Mouse (Mus musculus): ENCODE data around the gene Otog. TPM values are rescaled to one million over a fixed set of nuclear protein-coding genes. Genes with fewer than 3 reads are reported as not detected.
A peak's percentile ranks its signal among the peaks of the same experiment; 100 is the strongest.

Otog gene
- polyA plus RNA-seq, 1 experiment from 2014 or later = not detected

GRCm38 (mm10) chr7:46210276-46210675 is 30.5 kb upstream of the Otog start:
- no peak overlapping the region for H3K4me2 ChIP-seq (replicated peaks; ENCODE audit: low read depth)
- no peak overlapping the region for H3K27ac ChIP-seq (ENCODE audit: low read depth, low read length)
- H3K9me3 ChIP-seq (ENCODE audit: control insufficient read depth) = no peaks in the 10 kb centered on the region
- ATAC-seq = no peak
- 86% methylated on average over 6 of the region's 6 CpGs for WGBS
- no peak overlapping the region for H3K9ac ChIP-seq (ENCODE audit: low read depth, low read length)
- no peaks in the 10 kb centered on the region for H3K4me1 ChIP-seq (replicated peaks; ENCODE audit: control insufficient read depth, insufficient read depth, low read length)
- no peaks in the 10 kb centered on the region for H3K27me3 ChIP-seq (replicated peaks; ENCODE audit: control insufficient read depth, insufficient read depth, low read length)
- H3K4me3 ChIP-seq (ENCODE audit: low read depth, low read length) = no peak overlapping the region
- H3K36me3 ChIP-seq (ENCODE audit: control insufficient read depth, insufficient read depth) = peaks cover 24% of the 10 kb centered on the region
- TF ChIP-seq CTCF (IDR thresholded peaks at IDR 0.05; ENCODE audit: low read depth) = no peak

GRCm38 (mm10) chr7:46216481-46216880 is 24.3 kb upstream of the Otog start:
- no peak for ATAC-seq
- Histone ChIP-seq H3K4me1 (replicated peaks; ENCODE audit: control insufficient read depth, insufficient read depth, low read length) (no peaks in the 10 kb centered on the region), H3K4me3 (ENCODE audit: low read depth, low read length) (no peak overlapping the region), H3K36me3 (ENCODE audit: control insufficient read depth, insufficient read depth) (peaks cover 46% of the 10 kb centered on the region), H3K4me2 (replicated peaks; ENCODE audit: low read depth) (no peak overlapping the region), H3K27me3 (replicated peaks; ENCODE audit: control insufficient read depth, insufficient read depth, low read length) (no peaks in the 10 kb centered on the region), H3K9ac (ENCODE audit: low read depth, low read length) (no peak overlapping the region), H3K27ac (ENCODE audit: low read depth, low read length) (no peak overlapping the region), H3K9me3 (ENCODE audit: control insufficient read depth) (no peaks in the 10 kb centered on the region)
- TF ChIP-seq CTCF (IDR thresholded peaks at IDR 0.05; ENCODE audit: low read depth) = no peak
- 73% methylated on average over 2 of the region's 2 CpGs for WGBS

- Histone ChIP-seq H3K36me3 (ENCODE audit: control insufficient read depth, insufficient read depth) (peaks cover 49% of the 10 kb centered on the region), H3K4me1 (replicated peaks; ENCODE audit: control insufficient read depth, insufficient read depth, low read length) (no peaks in the 10 kb centered on the region), H3K27me3 (replicated peaks; ENCODE audit: control insufficient read depth, insufficient read depth, low read length) (no peaks in the 10 kb centered on the region), H3K9ac (ENCODE audit: low read depth, low read length) (no peak overlapping the region), H3K9me3 (ENCODE audit: control insufficient read depth) (no peaks in the 10 kb centered on the region), H3K4me3 (ENCODE audit: low read depth, low read length) (no peak overlapping the region), H3K4me2 (replicated peaks; ENCODE audit: low read depth) (no peak overlapping the region), H3K27ac (ENCODE audit: low read depth, low read length) (no peak overlapping the region)
- 13% methylated on average over 11 of the region's 11 CpGs for WGBS
- TF ChIP-seq CTCF (IDR thresholded peaks at IDR 0.05; ENCODE audit: low read depth) = no peak
- ATAC-seq = peak; percentile 69
Observed at GRCm38 (mm10) chr7:46218415-46218814, 22.4 kb upstream of the Otog start.

- Histone ChIP-seq H3K4me1 (replicated peaks; ENCODE audit: control insufficient read depth, insufficient read depth, low read length) (no peaks in the 10 kb centered on the region), H3K27me3 (replicated peaks; ENCODE audit: control insufficient read depth, insufficient read depth, low read length) (no peaks in the 10 kb centered on the region), H3K36me3 (ENCODE audit: control insufficient read depth, insufficient read depth) (peaks cover 59% of the 10 kb centered on the region), H3K4me2 (replicated peaks; ENCODE audit: low read depth) (no peak overlapping the region), H3K4me3 (ENCODE audit: low read depth, low read length) (no peak overlapping the region), H3K9me3 (ENCODE audit: control insufficient read depth) (no peaks in the 10 kb centered on the region), H3K9ac (ENCODE audit: low read depth, low read length) (no peak overlapping the region), H3K27ac (ENCODE audit: low read depth, low read length) (no peak overlapping the region)
- TF ChIP-seq CTCF (IDR thresholded peaks at IDR 0.05; ENCODE audit: low read depth) = no peak
- ATAC-seq = no peak
- 39% methylated on average over 8 of the region's 8 CpGs for WGBS
Observed at GRCm38 (mm10) chr7:46220591-46221129, 20.1 kb upstream of the Otog start.

GRCm38 (mm10) chr7:46226253-46226652 is 14.5 kb upstream of the Otog start:
- 21% methylated on average over 7 of the region's 7 CpGs for WGBS
- no peak overlapping the region for H3K4me3 ChIP-seq (ENCODE audit: low read depth, low read length)
- no peak overlapping the region for H3K9ac ChIP-seq (ENCODE audit: low read depth, low read length)
- peak; percentile 85 for TF ChIP-seq CTCF (IDR thresholded peaks at IDR 0.05; ENCODE audit: low read depth)
- H3K4me1 ChIP-seq (replicated peaks; ENCODE audit: control insufficient read depth, insufficient read depth, low read length) = no peaks in the 10 kb centered on the region
- H3K4me2 ChIP-seq (replicated peaks; ENCODE audit: low read depth) = no peak overlapping the region
- H3K27me3 ChIP-seq (replicated peaks; ENCODE audit: control insufficient read depth, insufficient read depth, low read length) = no peaks in the 10 kb centered on the region
- H3K36me3 ChIP-seq (ENCODE audit: control insufficient read depth, insufficient read depth) = peaks cover 49% of the 10 kb centered on the region
- no peaks in the 10 kb centered on the region for H3K9me3 ChIP-seq (ENCODE audit: control insufficient read depth)
- no peak overlapping the region for H3K27ac ChIP-seq (ENCODE audit: low read depth, low read length)
- ATAC-seq = no peak

GRCm38 (mm10) chr7:46226936-46227335 is 13.9 kb upstream of the Otog start:
- Histone ChIP-seq H3K4me1 (replicated peaks; ENCODE audit: control insufficient read depth, insufficient read depth, low read length) (no peaks in the 10 kb centered on the region), H3K4me3 (ENCODE audit: low read depth, low read length) (no peak overlapping the region), H3K9me3 (ENCODE audit: control insufficient read depth) (no peaks in the 10 kb centered on the region), H3K4me2 (replicated peaks; ENCODE audit: low read depth) (no peak overlapping the region), H3K27me3 (replicated peaks; ENCODE audit: control insufficient read depth, insufficient read depth, low read length) (no peaks in the 10 kb centered on the region), H3K27ac (ENCODE audit: low read depth, low read length) (no peak overlapping the region), H3K9ac (ENCODE audit: low read depth, low read length) (no peak overlapping the region), H3K36me3 (ENCODE audit: control insufficient read depth, insufficient read depth) (peaks cover 42% of the 10 kb centered on the region)
- TF ChIP-seq CTCF (IDR thresholded peaks at IDR 0.05; ENCODE audit: low read depth) = no peak
- 72% methylated on average over 4 of the region's 4 CpGs for WGBS
- ATAC-seq = no peak

- Histone ChIP-seq H3K4me3 (ENCODE audit: low read depth, low read length) (peak overlapping the region; percentile 41; the same call in 1 of the 2 replicates), H3K4me2 (replicated peaks; ENCODE audit: low read depth) (peak overlapping the region; percentile 70), H3K27ac (ENCODE audit: low read depth, low read length) (peak overlapping the region; percentile 91), H3K4me1 (replicated peaks; ENCODE audit: control insufficient read depth, insufficient read depth, low read length) (no peaks in the 10 kb centered on the region), H3K36me3 (ENCODE audit: control insufficient read depth, insufficient read depth) (no peaks in the 10 kb centered on the region; the same call in 1 of the 2 replicates), H3K27me3 (replicated peaks; ENCODE audit: control insufficient read depth, insufficient read depth, low read length) (no peaks in the 10 kb centered on the region), H3K9me3 (ENCODE audit: control insufficient read depth) (no peaks in the 10 kb centered on the region), H3K9ac (ENCODE audit: low read depth, low read length) (no peak overlapping the region)
- no peak for TF ChIP-seq CTCF (IDR thresholded peaks at IDR 0.05; ENCODE audit: low read depth)
- 30% methylated on average over 18 of the region's 18 CpGs for WGBS
- no peak; the same call in none of the 2 replicates for ATAC-seq
Observed at GRCm38 (mm10) chr7:46235948-46236347, 4.8 kb upstream of the Otog start.

Data from intestine, postnatal 0 days (tissue).